Mouse (Mus musculus): Measurements from ENCODE around the gene Rab34.
"Not testable (repeated sequence)": the region's sequence is repeated elsewhere in the genome, so short reads cannot be mapped to it uniquely, and the experiment has no call there.

Gene Rab34

GRCm38 (mm10) chr11:78181830-78182357 is 6.3 kb upstream of the Rab34 start:
- DNase-seq = no peak

GRCm38 (mm10) chr11:78182450-78182849 is 5.8 kb upstream of the Rab34 start:
- DNase-seq = no peak

DNA sequence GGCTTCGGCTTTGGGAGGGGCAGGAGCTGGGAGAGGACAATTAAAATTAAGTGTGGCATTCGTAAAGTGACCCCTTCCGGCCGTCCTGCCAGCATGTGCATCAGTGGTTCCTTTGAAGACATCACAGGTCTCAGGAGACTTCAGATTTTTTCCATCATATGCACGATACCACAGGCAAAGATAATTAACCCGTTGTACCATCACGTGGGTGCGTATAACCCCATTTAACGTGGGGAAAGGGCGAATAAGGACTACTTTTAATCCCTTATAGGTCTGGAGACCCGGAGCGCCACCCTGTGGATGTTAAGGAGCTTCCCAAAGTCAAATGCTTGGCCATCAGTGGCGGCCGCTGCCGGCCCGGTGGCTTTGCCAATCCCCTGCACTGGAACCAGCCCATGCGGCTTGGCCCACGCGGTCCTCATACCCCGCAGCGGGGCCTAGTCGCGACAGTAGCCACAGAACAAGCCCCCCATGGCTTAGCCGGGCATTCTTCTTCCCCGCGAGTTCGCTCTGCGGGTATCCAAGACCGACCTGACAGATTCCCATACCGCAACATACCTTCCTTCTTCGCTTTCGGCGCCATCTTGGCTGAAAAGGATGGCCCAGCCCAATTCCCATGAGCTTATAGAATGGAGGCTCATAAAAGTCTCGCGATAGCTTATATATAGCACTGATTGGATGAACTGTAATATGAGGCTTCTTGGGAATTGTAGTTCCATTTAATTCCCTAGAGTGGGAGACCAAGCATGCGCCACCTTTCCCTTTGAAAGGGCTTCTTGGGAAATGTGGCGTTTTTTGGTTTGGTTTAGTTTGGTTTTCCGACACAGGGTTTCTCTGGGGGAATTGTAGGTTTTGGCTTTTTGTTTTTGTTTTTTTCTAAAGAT is 5.0 kb upstream of the Rab34 start, which contains the start of gene Rpl23a:
Gene Rpl23a (minus strand): TSS at position 624 of the 884 bp plus-strand sequence.
- peak; percentile 61 to 68 for DNase-seq

DNA sequence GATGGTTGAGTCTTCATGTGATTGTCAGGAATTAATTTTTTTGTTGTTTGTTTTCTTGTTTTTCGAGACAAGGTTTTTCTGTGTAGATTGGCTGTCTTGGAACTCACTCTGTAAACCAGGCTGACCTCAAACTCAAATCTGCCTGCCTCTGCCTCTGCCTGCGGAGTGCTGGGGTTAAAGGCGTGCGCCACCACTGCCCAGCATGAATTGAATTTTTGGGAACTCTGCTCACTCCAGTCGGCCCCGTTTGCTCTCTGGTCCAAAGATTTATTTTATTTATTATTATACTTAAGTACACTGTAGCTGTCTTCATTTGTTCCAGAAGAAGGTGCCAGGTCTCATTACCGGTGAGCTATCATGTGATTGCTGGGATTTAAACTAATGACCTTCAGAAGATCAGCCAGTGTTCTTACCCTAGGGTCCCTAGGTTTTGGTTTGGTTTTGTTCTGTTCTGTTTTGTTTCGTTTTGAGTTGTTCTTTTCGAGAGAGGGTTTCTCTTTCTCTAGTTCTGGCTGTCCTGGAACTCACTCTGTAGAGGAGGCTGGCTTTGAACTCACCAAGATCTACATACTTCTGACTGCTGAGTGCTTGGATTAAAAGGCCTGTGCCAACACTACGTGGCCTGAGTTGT is 4.2 kb upstream of the Rab34 start:
- no peak for DNase-seq

GRCm38 (mm10) chr11:78184702-78185101 is 3.5 kb upstream of the Rab34 start:
- not testable (repeated sequence) for DNase-seq

- peak in 1 of 2 experiments; percentile 27 for DNase-seq
Measured at GRCm38 (mm10) chr11:78189234-78190040, 1.2 kb downstream of the Rab34 start.

DNA sequence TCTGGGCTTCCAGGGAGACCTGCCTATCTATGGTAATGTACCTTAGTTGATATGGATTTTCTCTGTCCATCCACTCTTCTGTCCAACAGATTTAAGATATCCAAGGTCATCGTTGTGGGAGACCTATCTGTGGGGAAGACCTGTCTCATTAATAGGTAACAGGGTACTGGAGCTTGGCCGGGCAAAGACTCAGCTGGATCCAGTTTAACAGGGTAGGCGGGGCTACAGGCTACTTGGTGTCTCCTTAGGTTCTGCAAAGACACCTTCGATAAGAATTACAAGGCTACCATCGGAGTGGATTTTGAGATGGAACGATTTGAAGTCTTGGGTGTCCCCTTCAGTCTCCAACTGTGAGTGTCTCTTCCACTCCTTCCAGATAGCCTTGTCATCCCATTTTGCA is 1.8 kb downstream of the Rab34 start:
- no peak for DNase-seq

- no peak for DNase-seq
Measured at GRCm38 (mm10) chr11:78193113-78193512, 4.9 kb downstream of the Rab34 start, which contains the start of gene Proca1. Gene Proca1, plus strand, starts transcription at chr11:78193392.

GRCm38 (mm10) chr11:78194411-78195100 is 6.3 kb downstream of the Rab34 start:
- DNase-seq = peak; percentile 60 to 81

DNA sequence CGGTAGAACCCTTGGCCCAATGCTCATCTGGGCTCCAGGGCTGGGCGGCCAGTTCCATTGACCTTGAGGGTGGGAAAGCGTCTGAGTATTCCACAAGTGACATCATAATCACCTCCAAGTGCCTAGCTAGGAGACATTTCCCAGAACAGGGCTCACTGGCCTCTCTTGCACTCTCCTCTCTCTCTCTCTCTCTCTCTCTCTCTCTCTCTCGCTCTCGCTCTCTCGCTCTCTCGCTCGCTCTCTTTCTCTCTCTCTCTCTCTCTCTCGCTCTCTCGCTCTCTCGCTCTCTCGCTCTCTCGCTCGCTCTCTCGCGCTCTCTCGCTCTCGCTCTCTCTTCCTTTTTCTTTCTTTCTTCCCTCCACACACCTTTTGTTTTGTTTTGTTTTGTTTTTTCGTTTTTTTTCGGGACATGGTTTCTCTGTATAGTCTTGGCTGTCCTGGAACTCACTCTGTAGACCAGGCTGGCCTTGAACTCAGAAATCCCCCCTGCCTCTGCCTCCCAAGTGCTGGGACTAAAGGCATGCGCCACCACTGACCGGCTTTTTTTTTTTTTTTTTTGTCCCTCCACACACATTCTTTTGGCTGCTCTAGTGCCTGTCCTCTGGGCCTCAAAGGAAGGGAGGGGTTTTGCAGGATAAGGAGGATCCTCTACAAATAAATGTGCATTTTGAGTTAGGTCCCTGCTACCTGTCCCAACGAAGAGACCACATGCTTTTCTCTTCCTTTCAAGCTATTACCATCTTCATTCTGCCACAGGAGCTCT is 7.1 kb downstream of the Rab34 start:
- DNase-seq = no peak

DNA sequence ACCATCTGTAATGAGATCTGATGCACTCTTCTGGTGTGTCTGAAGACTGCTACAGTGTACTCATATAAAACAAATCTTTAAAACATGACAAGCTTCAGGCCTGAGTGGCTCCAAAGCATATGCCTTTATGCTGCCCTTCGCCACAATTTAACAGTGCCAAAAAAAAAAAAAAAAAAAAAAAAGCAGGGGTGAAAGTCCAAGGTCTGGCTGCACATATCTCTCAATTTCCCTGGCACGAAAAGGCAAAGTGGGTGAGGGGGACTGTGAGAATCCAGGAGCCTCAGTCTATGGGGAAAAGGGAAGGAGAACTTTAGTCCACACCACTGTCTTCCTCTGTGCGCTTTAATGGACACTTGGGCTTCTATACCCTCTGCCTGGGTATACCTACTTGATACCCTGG is 14.1 kb downstream of the Rab34 start:
- no peak for DNase-seq

- no peak for DNase-seq
Measured at GRCm38 (mm10) chr11:78204287-78204686, 16.1 kb downstream of the Rab34 start.

DNA sequence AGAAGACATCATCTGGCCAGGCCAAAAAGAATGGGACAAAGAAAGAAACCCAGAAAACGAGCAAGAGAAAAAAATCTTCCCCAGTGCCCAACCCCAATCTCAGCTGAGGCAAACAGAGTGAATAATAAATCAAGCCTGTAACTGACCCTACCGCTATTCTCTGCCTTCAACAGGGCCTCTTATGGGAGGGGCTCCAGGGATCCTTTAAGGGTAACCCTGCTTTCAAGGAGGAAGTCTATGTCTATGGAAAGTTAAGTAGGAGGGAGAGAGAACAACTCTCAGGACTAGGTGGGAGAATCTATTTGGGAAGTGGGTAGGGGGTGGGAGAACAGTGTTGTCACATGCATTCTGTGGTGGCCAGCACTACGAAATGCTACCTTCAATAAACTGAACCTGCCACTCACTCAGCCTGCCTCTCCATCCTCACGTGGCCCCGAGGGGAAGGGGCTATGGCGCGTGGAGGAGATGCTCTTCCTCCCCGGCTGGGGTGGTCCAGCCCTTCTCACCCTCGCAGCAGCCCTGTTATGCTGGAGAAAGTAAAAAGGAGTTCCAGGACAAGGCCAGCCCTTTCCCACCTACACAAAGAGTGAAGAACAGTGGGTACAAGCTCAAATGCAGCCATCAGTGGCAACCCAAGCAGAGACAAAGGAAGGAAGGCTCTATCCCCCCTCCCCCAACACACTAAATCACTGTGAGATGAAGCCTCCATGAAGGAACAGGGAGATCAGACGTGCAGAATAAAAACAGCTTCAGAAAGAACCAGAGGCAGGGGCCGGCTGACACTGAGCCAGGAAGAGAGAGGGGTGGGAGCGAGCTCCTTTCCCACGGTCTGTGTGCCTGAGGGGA is 17.4 kb downstream of the Rab34 start:
- DNase-seq = no peak

- no peak for DNase-seq
Measured at GRCm38 (mm10) chr11:78207190-78207589, 19.0 kb downstream of the Rab34 start.

DNA sequence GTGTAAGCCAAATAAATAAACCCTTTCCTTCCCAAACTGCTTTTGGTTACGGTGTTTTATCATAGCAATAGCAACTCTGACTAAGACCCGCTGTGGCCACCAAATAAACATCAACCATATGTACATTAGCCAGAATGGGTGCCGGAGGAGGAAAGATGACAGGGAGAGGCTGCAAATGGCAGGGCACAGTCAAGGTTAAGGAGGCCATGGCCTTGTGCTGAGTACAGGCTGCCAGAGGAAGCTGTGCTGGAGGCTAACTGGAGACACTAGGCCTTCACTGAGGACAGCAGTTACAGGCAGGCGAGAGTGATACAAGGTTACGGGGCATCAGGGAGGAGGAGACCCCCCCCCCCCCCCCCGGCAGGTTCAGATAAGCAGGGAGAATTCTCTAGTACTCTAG is 21.7 kb downstream of the Rab34 start:
- no peak for DNase-seq

DNA sequence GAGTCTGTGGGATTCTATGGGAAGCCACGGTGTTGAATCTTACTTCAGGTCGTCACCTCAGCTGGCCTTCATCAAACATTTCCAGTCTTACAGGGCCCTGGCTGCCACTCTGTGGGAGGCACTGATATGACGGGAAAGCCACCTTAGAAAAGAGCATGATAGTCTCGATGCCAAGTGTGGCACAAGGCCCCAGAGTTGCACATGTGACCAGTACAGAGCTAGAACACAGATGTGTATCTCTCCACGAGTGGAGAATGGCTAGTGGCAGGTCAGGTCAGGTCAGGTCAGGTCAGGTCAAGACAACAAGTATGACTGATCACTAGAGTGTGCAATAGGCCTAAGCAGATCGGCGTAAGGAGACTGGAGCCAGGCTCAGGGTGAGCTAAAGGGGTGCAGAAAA is 22.4 kb downstream of the Rab34 start:
- DNase-seq = no peak

GRCm38 (mm10) chr11:78211513-78211912 is 23.3 kb downstream of the Rab34 start:
- DNase-seq = no peak

DNA sequence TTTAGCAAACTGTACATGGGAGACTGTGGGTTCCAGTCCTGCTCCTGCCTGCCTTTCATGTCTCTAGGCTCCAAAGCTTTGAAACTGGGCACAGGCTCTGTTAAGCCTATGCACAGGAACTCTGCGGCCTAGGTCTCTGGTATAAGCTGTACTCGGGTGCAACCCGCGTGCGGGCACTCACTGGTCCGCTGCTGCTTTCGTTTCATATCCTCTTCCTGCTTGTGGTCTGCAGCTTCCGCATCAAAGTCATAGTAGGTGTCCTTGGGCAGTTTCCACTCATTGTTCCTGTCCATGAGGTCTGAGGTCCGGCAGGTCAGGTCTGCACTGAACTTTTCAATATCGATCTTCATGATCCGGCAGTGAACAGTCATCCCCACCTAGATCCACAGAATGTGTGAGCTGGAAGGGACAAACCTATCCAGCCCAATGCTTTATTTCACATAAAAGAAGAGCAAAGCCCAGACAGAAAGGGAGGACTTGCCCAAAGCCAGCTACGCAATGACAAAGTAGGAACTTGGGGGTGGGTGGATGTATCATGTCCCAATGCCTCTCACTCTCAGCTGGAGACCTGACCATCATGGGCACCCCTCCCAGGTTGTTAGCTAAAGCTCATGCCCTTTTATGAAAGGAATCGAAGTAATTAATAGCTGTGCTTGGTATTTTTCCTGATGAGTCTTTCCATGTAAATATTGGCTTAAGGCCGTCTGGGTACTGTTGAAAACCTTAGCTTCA is 25.0 kb downstream of the Rab34 start:
- DNase-seq = peak; percentile 52 to 54

DNA sequence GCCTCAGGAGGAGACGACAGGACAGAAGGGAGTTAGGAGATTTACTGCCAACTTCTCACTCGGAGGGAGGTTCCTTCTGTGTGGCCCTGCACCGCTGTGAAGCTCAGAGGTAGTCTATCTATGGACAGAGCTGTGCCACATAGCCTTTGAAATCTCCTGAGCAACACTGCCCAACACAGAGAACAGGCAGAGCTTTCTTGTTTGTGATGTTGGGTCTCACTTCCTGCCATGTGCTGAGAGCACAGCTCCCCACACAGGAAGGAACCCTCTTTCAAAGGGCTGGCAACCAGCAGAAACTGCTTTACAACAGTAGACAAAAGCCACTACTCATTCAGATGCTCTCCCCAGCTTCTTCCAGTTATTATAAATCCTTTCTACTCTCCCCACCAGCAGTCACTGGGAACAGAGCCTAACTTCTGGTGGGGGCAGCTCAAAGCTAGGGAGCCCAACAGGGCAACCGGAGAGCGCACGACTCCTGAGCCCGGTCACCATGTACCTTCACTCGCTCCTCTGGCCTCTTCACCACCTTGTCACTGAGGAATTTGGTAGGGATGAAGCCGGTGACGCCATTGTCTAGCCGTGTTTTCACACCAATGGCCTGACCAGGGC is 27.6 kb downstream of the Rab34 start:
- DNase-seq = no peak

Measured in spleen, adult 18-20 months (tissue).